Mouse (Mus musculus) C2C12 (cell line): ENCODE results near the gene 1110051M20Rik. TPM values are rescaled to one million over a fixed set of nuclear protein-coding genes. Genes with fewer than 3 reads are reported as not detected.

ENCODE experiments used
- H3K27me3 ChIP-seq: one replicate; pipeline ENCODE4 v1.6.1; 2011; ENCODE audit not compliant: control insufficient read depth, insufficient read depth, insufficient read length
- H3K36me3 ChIP-seq: one replicate; pipeline ENCODE4 v1.6.1; 2011; ENCODE audit not compliant: control insufficient read depth, insufficient read depth
- H3K4me3 ChIP-seq: one replicate; pipeline ENCODE4 v1.5.1; 2011; ENCODE audit warnings: mild to moderate bottlenecking, control low read depth; ENCODE audit not compliant: poor library complexity, insufficient read depth, severe bottlenecking
- H3K79me2 ChIP-seq: one replicate; pipeline ENCODE4 v1.6.1; 2011; ENCODE audit not compliant: control insufficient read depth, insufficient read depth
- H3K79me3 ChIP-seq: one replicate; pipeline ENCODE4 v1.6.1; 2011; ENCODE audit warnings: low read depth, control low read depth
- H3ac ChIP-seq: one replicate; pipeline ENCODE3; 2011; ENCODE audit warnings: low read depth; ENCODE audit not compliant: control insufficient read depth, insufficient read length
- CEBPB ChIP-seq: IDR thresholded peaks from one replicate; pipeline ENCODE4 v1.6.1; 2011; ENCODE audit warnings: low read depth, mild to moderate bottlenecking, control low read depth, moderate library complexity
- CTCF ChIP-seq: IDR thresholded peaks from one replicate; pipeline ENCODE4 v1.5.1; 2011; ENCODE audit not compliant: control insufficient read depth, insufficient read depth, insufficient read length
- FOSL1 ChIP-seq: IDR thresholded peaks from one replicate; pipeline ENCODE4 v1.8.0; 2011; ENCODE audit warnings: mild to moderate bottlenecking, low read length; ENCODE audit not compliant: poor library complexity, insufficient read depth, severe bottlenecking
- MAX ChIP-seq: IDR thresholded peaks from one replicate; pipeline ENCODE4 v1.6.1; 2011; ENCODE audit warnings: mild to moderate bottlenecking, control low read depth
- MYOD1 ChIP-seq: IDR thresholded peaks from one replicate; pipeline ENCODE4 v1.6.1; 2011; ENCODE audit warnings: low read depth; ENCODE audit not compliant: control insufficient read depth, insufficient read length
- MYOG ChIP-seq: IDR thresholded peaks from one replicate; pipeline ENCODE4 v1.6.1; 2011; ENCODE audit not compliant: control insufficient read depth, insufficient read length; ENCODE audit errors: extremely low read depth
- USF1 ChIP-seq: IDR thresholded peaks from one replicate; pipeline ENCODE4 v1.6.1; 2011; ENCODE audit warnings: low read depth, mild to moderate bottlenecking, control low read depth, moderate library complexity
- polyA plus RNA-seq: library from polyadenylated mRNA; unstranded; fragments of >200 nt; fragmentation: generic; extraction: Trizol; gene quantifications from one replicate; pipeline ENCODE4 v1.2.1, GENCODE M21; 2012; ENCODE audit warnings: missing spikeins

The 1110051M20Rik gene
- polyA plus RNA-seq, 1 experiment = 27.5 TPM

DNA sequence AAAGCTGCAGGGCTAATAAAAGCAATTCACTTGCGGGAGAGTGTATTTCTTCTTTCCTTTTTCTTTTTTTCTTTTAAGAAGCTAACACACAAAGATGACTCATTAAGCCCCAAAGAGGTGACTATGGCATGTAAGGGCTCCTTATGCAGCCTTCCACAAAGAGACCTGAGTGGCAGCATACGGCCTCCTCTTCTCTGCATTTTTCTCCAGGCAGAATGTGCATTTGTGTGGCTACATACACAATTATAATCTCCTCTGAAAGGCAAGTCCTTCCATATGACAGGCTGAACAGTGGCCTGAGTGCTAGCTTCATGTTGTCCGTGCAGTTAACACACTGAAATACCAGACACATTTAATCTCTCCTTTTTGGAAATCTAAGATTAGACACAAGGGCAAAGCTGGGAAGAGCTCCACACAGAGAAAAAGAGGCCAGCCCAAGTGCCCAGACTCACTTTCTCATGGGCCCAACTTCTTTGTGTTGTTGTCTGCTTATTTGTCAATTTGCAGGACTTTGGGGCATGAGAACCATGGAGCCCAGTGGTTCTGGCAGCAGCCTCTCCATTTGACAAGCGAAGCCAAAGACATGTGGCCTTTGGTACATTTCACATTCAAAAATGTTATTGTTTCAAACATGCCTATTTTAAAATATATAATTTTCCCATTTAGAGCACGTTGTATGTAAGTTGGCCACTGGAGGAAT, 7.2 kb downstream of the 1110051M20Rik start:
- no peaks in the 10 kb centered on the region for H3K79me3 ChIP-seq
- no peaks in the 10 kb centered on the region for H3K27me3 ChIP-seq
- no peak overlapping the region for H3K4me3 ChIP-seq
- H3K36me3 ChIP-seq = no peaks in the 10 kb centered on the region
- H3ac ChIP-seq = no peak overlapping the region
- no peaks in the 10 kb centered on the region for H3K79me2 ChIP-seq
- TF ChIP-seq MAX (no peak), MYOG (no peak), USF1 (no peak), CTCF (no peak), FOSL1 (no peak), CEBPB (no peak), MYOD1 (no peak)

DNA sequence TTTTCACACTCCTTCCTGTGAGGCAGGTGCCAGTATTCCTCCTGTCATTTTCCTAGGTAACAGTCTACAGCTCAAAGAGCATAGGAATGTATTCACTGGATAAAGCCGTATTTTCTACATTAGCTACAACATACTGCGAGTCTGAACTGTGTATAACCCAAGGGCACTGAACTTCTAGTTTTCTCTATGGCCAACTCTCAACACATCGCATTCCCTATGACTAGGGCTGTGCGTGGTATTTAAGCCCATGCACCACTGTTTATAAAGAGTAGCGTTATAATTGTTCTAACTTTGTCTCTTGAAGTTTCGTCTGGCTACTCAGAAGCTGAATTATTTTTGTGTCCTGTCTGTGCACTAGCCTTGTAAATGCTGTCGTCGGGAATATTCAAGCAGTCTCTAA, 7.8 kb downstream of the 1110051M20Rik start:
- no peak overlapping the region for H3K4me3 ChIP-seq
- TF ChIP-seq MYOD1 = no peak
- no peak for TF ChIP-seq FOSL1
- TF ChIP-seq USF1 = no peak
- no peak for TF ChIP-seq MAX
- TF ChIP-seq CTCF = no peak
- no peak for TF ChIP-seq CEBPB
- TF ChIP-seq MYOG = no peak

DNA sequence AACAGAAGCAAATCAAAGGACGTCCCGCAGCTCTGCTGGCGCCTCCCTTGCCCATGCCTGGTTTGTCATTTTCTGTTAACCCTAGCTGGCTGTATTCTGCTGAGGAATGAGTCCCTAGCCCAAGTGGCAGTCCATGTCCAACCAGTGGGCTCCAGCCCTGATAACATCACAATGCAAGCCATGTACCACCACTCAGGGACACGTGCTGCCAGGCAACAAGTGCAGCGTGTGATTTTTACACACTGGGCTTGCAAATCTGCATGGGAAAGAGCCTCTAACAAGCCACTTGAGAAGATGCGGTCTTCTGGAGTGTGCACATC, 13.9 kb downstream of the 1110051M20Rik start:
- Histone ChIP-seq H3K36me3 (no peaks in the 10 kb centered on the region), H3K27me3 (no peaks in the 10 kb centered on the region), H3K79me2 (no peaks in the 10 kb centered on the region), H3ac (no peak overlapping the region), H3K4me3 (no peak overlapping the region), H3K79me3 (no peaks in the 10 kb centered on the region)
- TF ChIP-seq USF1 (no peak), MAX (no peak), CTCF (no peak), MYOG (no peak), FOSL1 (no peak), MYOD1 (no peak), CEBPB (no peak)

More for the DNA sequence above, 7.8 kb downstream of the 1110051M20Rik start:
- H3K79me2 ChIP-seq = no peaks in the 10 kb centered on the region
- no peaks in the 10 kb centered on the region for H3K27me3 ChIP-seq
- no peak overlapping the region for H3ac ChIP-seq
- H3K36me3 ChIP-seq = no peaks in the 10 kb centered on the region
- H3K79me3 ChIP-seq = no peaks in the 10 kb centered on the region

DNA sequence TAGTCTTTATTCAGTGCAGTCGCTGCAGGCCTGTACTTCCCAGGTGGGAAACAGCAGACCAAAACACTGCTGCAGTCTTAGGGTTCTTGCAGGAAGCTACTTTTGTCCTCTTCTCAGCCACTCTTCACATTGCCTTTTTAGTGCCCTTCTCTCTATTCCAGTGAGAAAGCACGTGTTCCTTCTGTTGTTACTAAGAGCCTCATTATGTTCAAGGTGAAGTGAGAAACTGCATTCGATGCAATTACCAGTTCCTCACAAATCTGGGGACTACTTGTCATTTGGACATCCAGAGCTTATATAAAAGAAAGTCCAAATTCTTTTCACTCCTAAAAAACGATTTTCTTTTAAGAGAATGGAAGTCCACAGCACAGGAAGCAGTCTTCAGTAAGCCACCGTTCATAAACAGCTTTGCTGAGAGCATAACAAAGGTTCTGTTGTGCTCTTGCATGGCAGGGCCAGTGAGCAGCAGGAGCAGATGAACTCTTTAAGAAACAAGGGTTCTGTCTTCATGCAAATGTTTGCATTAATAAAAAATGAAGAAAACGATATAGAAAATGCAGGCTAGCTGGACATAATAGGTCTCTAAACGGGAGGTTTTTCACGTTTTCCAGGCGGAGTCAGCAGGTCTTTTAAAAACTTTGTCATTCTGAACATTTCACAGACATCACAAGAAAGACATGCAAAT, 14.4 kb downstream of the 1110051M20Rik start:
- Histone ChIP-seq H3K4me3 (no peak overlapping the region), H3K79me3 (no peaks in the 10 kb centered on the region), H3K36me3 (no peaks in the 10 kb centered on the region), H3K79me2 (no peaks in the 10 kb centered on the region), H3ac (no peak overlapping the region), H3K27me3 (no peaks in the 10 kb centered on the region)
- no peak for TF ChIP-seq MAX
- no peak for TF ChIP-seq USF1
- no peak for TF ChIP-seq CTCF
- TF ChIP-seq MYOD1 = no peak
- TF ChIP-seq MYOG = no peak
- TF ChIP-seq CEBPB = no peak
- no peak for TF ChIP-seq FOSL1

DNA sequence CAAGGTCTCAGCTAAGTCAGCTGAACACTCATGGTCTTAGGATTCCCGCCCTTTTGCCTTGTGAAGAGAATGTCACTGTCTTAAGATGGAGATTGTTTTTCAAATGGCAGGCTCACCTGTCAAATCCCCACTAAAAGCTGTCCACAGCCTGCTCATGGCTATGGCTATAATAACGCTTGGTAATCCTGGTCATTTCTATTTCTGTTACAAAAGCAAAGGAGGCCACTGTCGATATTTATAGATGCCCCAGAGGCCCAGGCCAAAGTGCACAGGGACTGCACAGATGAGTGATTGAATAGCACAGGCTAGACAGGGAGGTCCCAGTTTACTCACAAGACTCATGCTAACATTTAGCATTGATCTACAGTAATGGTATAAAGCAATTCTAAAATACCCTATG, 15.4 kb downstream of the 1110051M20Rik start:
- H3K79me2 ChIP-seq = no peaks in the 10 kb centered on the region
- TF ChIP-seq FOSL1 (no peak), CTCF (no peak), MAX (no peak), USF1 (no peak), MYOD1 (no peak), MYOG (no peak), CEBPB (no peak)

More for the DNA sequence above, 15.4 kb downstream of the 1110051M20Rik start:
- no peaks in the 10 kb centered on the region for H3K27me3 ChIP-seq
- H3K79me3 ChIP-seq = no peaks in the 10 kb centered on the region
- no peak overlapping the region for H3ac ChIP-seq
- H3K4me3 ChIP-seq = no peak overlapping the region
- no peaks in the 10 kb centered on the region for H3K36me3 ChIP-seq
